Mouse (Mus musculus): Measurements from ENCODE around the gene Hgd.

DNA sequence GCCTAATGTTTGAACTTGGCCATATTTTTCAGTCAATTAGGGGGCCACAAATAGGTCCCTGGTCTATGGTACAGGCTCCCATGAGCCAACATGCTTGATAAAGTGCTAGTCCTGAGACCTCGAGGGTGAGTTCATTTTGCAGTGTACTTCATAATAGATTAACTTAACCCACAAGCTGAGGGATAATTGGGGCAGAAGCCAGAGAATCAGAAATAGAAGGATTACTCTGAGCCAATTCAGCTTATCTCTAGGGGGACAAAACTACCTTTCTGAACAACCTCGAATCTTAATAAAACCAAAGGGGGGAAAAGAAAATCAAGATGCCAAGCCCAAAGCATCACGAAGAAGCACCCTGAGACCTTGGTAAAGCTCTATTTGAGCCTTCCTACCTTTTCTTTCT, 42.5 kb downstream of the Hgd start:
- no peak for TF ChIP-seq POLR2A (IDR thresholded peaks at IDR 0.05; ENCODE audit: low read depth, low read length)
- no peak for TF ChIP-seq CTCF (IDR thresholded peaks at IDR 0.05; ENCODE audit: extremely low read depth, insufficient read length, insufficient replicate concordance, low read depth, low read length)

Data from small intestine, adult 2 months (tissue).